Mouse (Mus musculus): ENCODE results near the gene Arsg. TPM values are rescaled to one million over a fixed set of nuclear protein-coding genes. Genes with fewer than 3 reads are reported as not detected.
A peak's percentile ranks its signal among the peaks of the same experiment; 100 is the strongest.

Arsg gene
- polyA plus RNA-seq, 1 experiment from 2014 or later, result 3.3 TPM

GRCm38 (mm10) chr11:109575832-109576231 is 102.7 kb downstream of the Arsg start:
- Histone ChIP-seq H3K4me3 (no peak overlapping the region), H3K9me3 (no peaks in the 10 kb centered on the region), H3K9ac (no peak overlapping the region), H3K4me2 (no peak overlapping the region), H3K27me3 (no peaks in the 10 kb centered on the region), H3K36me3 (peaks cover 53% of the 10 kb centered on the region), H3K4me1 (peaks cover 3% of the 10 kb centered on the region; the same call in 1 of the 2 replicates), H3K27ac (no peak overlapping the region)
- no peak for ATAC-seq (ENCODE audit: insufficient number of reproducible peaks, insufficient read depth, low FRiP score, low TSS enrichment, low read depth)
- 75% methylated on average over 6 of the region's 6 CpGs for WGBS

DNA sequence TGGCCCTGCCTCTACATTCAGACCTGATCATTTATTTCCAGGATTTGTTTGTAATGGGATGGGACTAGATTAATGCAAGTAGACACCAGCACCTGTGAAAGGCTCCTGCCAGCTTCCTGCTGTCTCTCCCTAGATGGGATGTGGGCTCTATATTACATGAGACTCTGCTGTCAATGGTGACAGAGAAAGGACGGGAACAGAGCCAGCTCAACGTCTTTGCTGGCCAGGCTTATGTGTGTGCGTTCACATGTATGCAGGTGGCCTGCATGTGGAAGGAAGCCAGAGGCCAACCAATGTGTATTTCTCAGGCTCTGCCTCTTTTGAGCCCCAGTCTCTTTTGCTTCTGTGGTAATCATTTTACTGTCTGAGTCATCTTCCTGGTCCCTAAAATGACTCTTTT is 105.4 kb downstream of the Arsg start:
- peaks cover 64% of the 10 kb centered on the region for H3K36me3 ChIP-seq
- no peak overlapping the region for H3K4me3 ChIP-seq
- no peak for ATAC-seq (ENCODE audit: insufficient number of reproducible peaks, insufficient read depth, low FRiP score, low TSS enrichment, low read depth)
- H3K9me3 ChIP-seq, result no peaks in the 10 kb centered on the region
- no peaks in the 10 kb centered on the region for H3K27me3 ChIP-seq
- no peak overlapping the region for H3K9ac ChIP-seq
- WGBS, result 87% methylated on average over 3 of the region's 3 CpGs
- no peak overlapping the region for H3K27ac ChIP-seq
- H3K4me1 ChIP-seq, result peaks cover 3% of the 10 kb centered on the region; the same call in 1 of the 2 replicates
- no peak overlapping the region for H3K4me2 ChIP-seq

- WGBS, result 91% methylated on average over 9 of the region's 9 CpGs
- no peak for ATAC-seq (ENCODE audit: insufficient number of reproducible peaks, insufficient read depth, low FRiP score, low TSS enrichment, low read depth)
- peaks cover 74% of the 10 kb centered on the region for H3K36me3 ChIP-seq
- H3K4me3 ChIP-seq, result no peak overlapping the region
- peaks cover 3% of the 10 kb centered on the region; the same call in 1 of the 2 replicates for H3K4me1 ChIP-seq
- no peak overlapping the region for H3K9ac ChIP-seq
- H3K9me3 ChIP-seq, result no peaks in the 10 kb centered on the region
- no peak overlapping the region for H3K27ac ChIP-seq
- H3K27me3 ChIP-seq, result no peaks in the 10 kb centered on the region
- H3K4me2 ChIP-seq, result no peak overlapping the region
Observed at GRCm38 (mm10) chr11:109579999-109580398, 106.8 kb downstream of the Arsg start.

DNA sequence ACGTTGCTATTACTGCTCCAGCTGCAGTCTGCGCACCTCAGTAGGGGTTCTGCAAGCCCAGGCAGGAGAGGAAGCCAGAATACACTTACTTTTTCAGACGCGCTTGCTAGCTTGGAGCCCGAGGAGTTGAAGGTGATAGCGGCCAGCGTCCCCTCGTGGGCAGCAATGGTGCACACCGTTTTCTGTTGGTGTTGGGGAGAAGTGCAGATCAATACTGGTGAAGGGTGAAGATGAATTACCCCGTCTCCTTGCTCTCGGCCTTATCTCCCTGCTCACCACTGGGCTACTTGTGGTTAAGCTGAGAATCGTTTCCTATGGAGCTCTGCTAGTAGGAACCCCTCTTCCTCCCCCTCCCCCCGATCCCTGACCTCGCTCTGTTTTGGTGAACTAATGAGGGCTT is 110.8 kb downstream of the Arsg start:
- Histone ChIP-seq H3K36me3 (peaks cover 52% of the 10 kb centered on the region), H3K9ac (no peak overlapping the region), H3K4me3 (no peak overlapping the region), H3K27me3 (no peaks in the 10 kb centered on the region), H3K27ac (no peak overlapping the region), H3K4me1 (no peaks in the 10 kb centered on the region), H3K4me2 (no peak overlapping the region), H3K9me3 (no peaks in the 10 kb centered on the region)
- WGBS, result 84% methylated on average over 14 of the region's 14 CpGs
- no peak for ATAC-seq (ENCODE audit: insufficient number of reproducible peaks, insufficient read depth, low FRiP score, low TSS enrichment, low read depth)

DNA sequence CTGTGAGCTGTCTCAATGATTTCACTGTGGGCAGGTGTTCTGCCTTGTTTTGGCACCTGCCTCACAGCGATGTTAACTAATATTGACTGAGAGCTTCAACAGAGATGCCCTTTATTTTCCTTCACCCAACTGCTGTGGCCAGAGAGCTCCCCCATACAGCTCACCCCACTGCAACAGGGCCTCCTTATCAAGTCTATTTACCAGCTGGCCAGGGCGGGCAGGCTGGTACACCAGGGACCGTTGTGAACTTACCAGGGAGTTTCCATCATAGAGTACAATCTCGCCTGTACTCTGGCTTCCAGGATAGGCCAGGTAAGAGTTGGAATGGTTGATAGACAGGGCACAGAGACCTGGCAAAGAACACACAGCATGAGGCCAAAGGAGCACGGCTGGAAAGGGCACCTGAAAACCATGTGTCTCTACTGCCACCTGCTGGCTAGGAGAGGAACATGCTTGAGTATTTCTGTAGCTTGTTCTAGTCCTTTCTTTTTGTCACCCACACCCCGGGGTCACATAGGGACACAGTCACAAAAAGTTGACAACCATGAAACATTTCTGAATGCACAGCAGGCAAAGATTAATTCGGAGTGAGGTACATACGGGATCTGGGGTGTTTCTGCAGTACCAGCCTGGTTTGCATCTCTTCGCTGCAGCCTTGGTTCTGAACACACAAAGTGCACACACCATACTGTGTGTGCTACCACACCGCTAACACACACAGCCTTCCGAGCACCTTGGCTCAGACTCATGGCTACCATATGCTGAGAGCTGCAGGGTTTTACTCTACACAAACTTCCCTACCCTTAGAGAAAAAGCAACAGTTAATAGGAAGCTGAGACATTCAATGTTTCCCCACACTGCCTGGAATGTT is 111.9 kb downstream of the Arsg start:
- Histone ChIP-seq H3K27me3 (no peaks in the 10 kb centered on the region), H3K9ac (no peak overlapping the region), H3K4me3 (no peak overlapping the region), H3K27ac (no peak overlapping the region), H3K4me1 (no peaks in the 10 kb centered on the region), H3K36me3 (peaks cover 45% of the 10 kb centered on the region), H3K4me2 (no peak overlapping the region), H3K9me3 (no peaks in the 10 kb centered on the region)
- WGBS, result 47% methylated on average over 11 of the region's 11 CpGs
- no peak for ATAC-seq (ENCODE audit: insufficient number of reproducible peaks, insufficient read depth, low FRiP score, low TSS enrichment, low read depth)

- Histone ChIP-seq H3K4me3 (no peak overlapping the region), H3K9me3 (no peaks in the 10 kb centered on the region), H3K27ac (no peak overlapping the region), H3K9ac (no peak overlapping the region), H3K36me3 (peaks cover 36% of the 10 kb centered on the region), H3K4me2 (no peak overlapping the region), H3K27me3 (no peaks in the 10 kb centered on the region), H3K4me1 (no peaks in the 10 kb centered on the region)
- WGBS, result 74% methylated on average over 2 of the region's 2 CpGs
- ATAC-seq (ENCODE audit: insufficient number of reproducible peaks, insufficient read depth, low FRiP score, low TSS enrichment, low read depth), result no peak
Observed at GRCm38 (mm10) chr11:109586424-109586823, 113.2 kb downstream of the Arsg start.

GRCm38 (mm10) chr11:109587019-109587418 is 113.8 kb downstream of the Arsg start:
- Histone ChIP-seq H3K4me2 (no peak overlapping the region), H3K4me1 (no peaks in the 10 kb centered on the region), H3K36me3 (peaks cover 30% of the 10 kb centered on the region), H3K9ac (no peak overlapping the region), H3K4me3 (no peak overlapping the region), H3K27me3 (no peaks in the 10 kb centered on the region), H3K9me3 (no peaks in the 10 kb centered on the region), H3K27ac (no peak overlapping the region)
- WGBS, result 55% methylated on average over 13 of the region's 13 CpGs
- no peak for ATAC-seq (ENCODE audit: insufficient number of reproducible peaks, insufficient read depth, low FRiP score, low TSS enrichment, low read depth)

DNA sequence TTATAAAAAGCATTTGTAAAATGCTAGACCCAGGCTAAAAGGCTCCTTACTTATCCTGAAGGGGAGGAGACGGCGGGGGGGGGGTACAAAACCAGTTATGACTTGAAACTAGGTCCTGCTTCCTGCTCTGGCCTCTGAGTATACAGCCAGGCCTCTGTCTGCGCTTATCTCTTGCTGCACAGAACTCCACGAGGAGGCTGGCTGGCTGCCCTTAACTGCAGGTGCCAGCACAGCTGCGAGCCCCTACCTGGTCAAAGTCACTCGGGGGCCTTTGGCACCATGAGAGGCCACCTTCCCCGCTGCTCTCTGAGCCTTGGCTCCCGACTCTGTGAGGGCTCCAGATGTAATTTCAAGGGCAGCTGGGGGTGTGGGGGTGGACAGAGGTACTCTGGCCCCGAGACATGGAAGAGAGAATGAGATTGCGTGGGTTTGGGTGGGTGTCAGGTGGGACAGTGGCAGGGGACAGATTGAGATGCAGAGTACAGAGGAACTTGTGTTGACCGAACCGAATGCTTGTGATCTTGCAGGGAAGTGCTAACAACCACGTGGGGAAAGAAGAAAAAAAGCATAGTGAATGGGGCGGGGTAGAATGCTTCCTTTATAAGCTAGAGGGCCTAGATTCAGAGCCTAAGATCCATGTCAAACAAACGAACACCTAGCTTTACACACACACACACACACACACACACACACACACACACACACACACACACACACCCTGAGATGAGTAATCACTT is 114.6 kb downstream of the Arsg start:
- H3K4me2 ChIP-seq, result no peak overlapping the region
- H3K9me3 ChIP-seq, result no peaks in the 10 kb centered on the region
- no peaks in the 10 kb centered on the region for H3K4me1 ChIP-seq
- no peak overlapping the region for H3K4me3 ChIP-seq
- ATAC-seq (ENCODE audit: insufficient number of reproducible peaks, insufficient read depth, low FRiP score, low TSS enrichment, low read depth), result no peak
- H3K27ac ChIP-seq, result no peak overlapping the region
- WGBS, result 74% methylated on average over 14 of the region's 15 CpGs
- H3K27me3 ChIP-seq, result no peaks in the 10 kb centered on the region
- H3K36me3 ChIP-seq, result peaks cover 24% of the 10 kb centered on the region
- no peak overlapping the region for H3K9ac ChIP-seq

DNA sequence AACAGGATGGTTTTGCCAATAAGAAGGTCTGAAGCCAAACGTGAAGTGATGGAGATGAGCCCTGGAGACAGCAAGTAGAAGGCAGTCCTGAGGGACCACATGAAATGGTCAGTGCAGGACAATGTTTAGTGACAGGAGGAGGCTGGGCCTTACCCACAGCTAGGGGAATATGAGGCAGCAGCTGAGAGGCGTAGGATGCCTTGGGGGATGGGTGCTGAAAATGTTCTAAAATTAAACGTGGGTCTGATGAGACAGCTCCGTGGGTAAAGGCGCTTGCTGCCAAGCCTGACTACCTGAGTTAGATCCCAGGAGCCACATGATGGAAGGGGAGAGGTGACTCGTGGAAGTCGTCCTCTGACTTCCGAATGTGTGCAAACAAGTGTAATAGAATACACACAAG is 116.8 kb downstream of the Arsg start:
- H3K9ac ChIP-seq, result no peak overlapping the region
- H3K9me3 ChIP-seq, result no peaks in the 10 kb centered on the region
- H3K36me3 ChIP-seq, result peaks cover 20% of the 10 kb centered on the region
- peaks cover 7% of the 10 kb centered on the region; the same call in 1 of the 2 replicates for H3K4me1 ChIP-seq
- H3K27ac ChIP-seq, result no peak overlapping the region
- no peak for ATAC-seq (ENCODE audit: insufficient number of reproducible peaks, insufficient read depth, low FRiP score, low TSS enrichment, low read depth)
- H3K4me3 ChIP-seq, result no peak overlapping the region
- H3K4me2 ChIP-seq, result no peak overlapping the region
- no peaks in the 10 kb centered on the region for H3K27me3 ChIP-seq
- WGBS, result 85% methylated on average over 8 of the region's 8 CpGs

GRCm38 (mm10) chr11:109591511-109591910 is 118.3 kb downstream of the Arsg start:
- no peak for ATAC-seq (ENCODE audit: insufficient number of reproducible peaks, insufficient read depth, low FRiP score, low TSS enrichment, low read depth)
- H3K36me3 ChIP-seq, result peaks cover 31% of the 10 kb centered on the region
- 78% methylated on average over 4 of the region's 4 CpGs for WGBS
- H3K9ac ChIP-seq, result no peak overlapping the region
- H3K4me1 ChIP-seq, result peaks cover 7% of the 10 kb centered on the region; the same call in 1 of the 2 replicates
- H3K27me3 ChIP-seq, result no peaks in the 10 kb centered on the region
- no peak overlapping the region for H3K4me3 ChIP-seq
- no peak overlapping the region for H3K27ac ChIP-seq
- H3K4me2 ChIP-seq, result no peak overlapping the region
- no peaks in the 10 kb centered on the region for H3K9me3 ChIP-seq

- Histone ChIP-seq H3K4me1 (peaks cover 7% of the 10 kb centered on the region; the same call in 1 of the 2 replicates), H3K27me3 (no peaks in the 10 kb centered on the region), H3K9me3 (no peaks in the 10 kb centered on the region), H3K27ac (peak overlapping the region; percentile 68; the same call in 1 of the 2 replicates), H3K4me3 (no peak overlapping the region), H3K4me2 (no peak overlapping the region), H3K36me3 (peaks cover 41% of the 10 kb centered on the region), H3K9ac (no peak overlapping the region)
- WGBS, result 53% methylated on average over 6 of the region's 6 CpGs
- ATAC-seq (ENCODE audit: insufficient number of reproducible peaks, insufficient read depth, low FRiP score, low TSS enrichment, low read depth), result no peak
Observed at GRCm38 (mm10) chr11:109593200-109593981, 120.2 kb downstream of the Arsg start.
